Mouse (Mus musculus): ENCODE measurements around the gene Fam110c.

Fam110c gene

GRCm38 (mm10) chr12:31101821-31102220 is 28.2 kb downstream of the Fam110c start:
- DNase-seq (ENCODE audit: low spot score in 2 of 2): no peak

GRCm38 (mm10) chr12:31116005-31116466 is 42.4 kb downstream of the Fam110c start:
- peak in 1 of 2 experiments; percentile 22 for DNase-seq (ENCODE audit: low spot score in 2 of 2)

GRCm38 (mm10) chr12:31120535-31120934 is 46.9 kb downstream of the Fam110c start:
- DNase-seq (ENCODE audit: low spot score in 2 of 2): no peak

- DNase-seq (ENCODE audit: low spot score in 2 of 2): no peak
These were observed 49.4 kb downstream of the Fam110c start for GRCm38 (mm10) chr12:31122892-31123622.

GRCm38 (mm10) chr12:31126071-31126470 is 52.4 kb downstream of the Fam110c start:
- DNase-seq (ENCODE audit: low spot score in 2 of 2): no peak

GRCm38 (mm10) chr12:31129548-31129947 is 55.9 kb downstream of the Fam110c start:
- DNase-seq (ENCODE audit: low spot score in 2 of 2): no peak

All from heart, adult 9 months (tissue).